Mouse (Mus musculus) cerebellum, adult 2 months (tissue): Measurements from ENCODE around the gene Cdkn2d.

ENCODE experiments used
- CTCF ChIP-seq: fragments of 200-500 bp; IDR thresholded peaks from 2 replicates; pipeline ENCODE4 v1.5.1; 2011; ENCODE audit warnings: low read depth, mild to moderate bottlenecking, control low read depth, low read length, moderate library complexity, borderline replicate concordance; ENCODE audit not compliant: insufficient read depth
- POLR2A ChIP-seq: fragments of 200-500 bp; IDR thresholded peaks from 2 replicates; pipeline ENCODE4 v1.6.1; 2011; ENCODE audit warnings: low read length, control low read depth, borderline replicate concordance; ENCODE audit not compliant: insufficient read depth

GRCm38 (mm10) chr9:21337652-21338051 is 46.4 kb upstream of the Cdkn2d start:
- TF ChIP-seq POLR2A (no peak), CTCF (no peak)
